Mouse (Mus musculus) left cerebral cortex, adult 11 months (tissue): Measurements from ENCODE around the gene Faap100.

ENCODE experiments used
- DNase-seq: peaks from one replicate; pipeline ENCODE4 v3.0.0; 2022; ENCODE audit warnings: low spot score

Gene Faap100

DNA sequence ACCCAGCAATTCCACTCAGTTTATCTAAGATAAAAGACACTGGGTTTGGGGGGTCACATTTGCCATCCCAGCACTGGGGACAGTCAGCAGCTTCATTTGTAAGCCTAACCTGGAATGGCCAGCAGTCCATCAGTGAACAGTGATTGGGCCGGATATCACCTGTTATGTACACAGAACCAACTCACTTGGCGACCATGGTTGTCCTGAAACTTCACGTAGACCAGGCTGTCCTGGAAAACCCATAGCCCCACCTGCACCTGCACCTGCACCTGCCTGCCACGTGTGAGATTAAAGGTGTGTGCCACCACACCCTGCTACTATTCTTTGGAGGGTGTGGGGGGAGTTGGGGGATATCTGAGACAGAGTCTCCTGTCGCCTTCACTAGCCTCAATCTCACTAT lies 59.3 kb downstream of the Faap100 start:
- no peak for DNase-seq
